Mouse (Mus musculus): ENCODE results near the gene Sik3. TPM values are rescaled to one million over a fixed set of nuclear protein-coding genes. Genes with fewer than 3 reads are reported as not detected.

The Sik3 gene
- polyA plus RNA-seq, 1 experiment from 2014 or later: 5.6 TPM

DNA sequence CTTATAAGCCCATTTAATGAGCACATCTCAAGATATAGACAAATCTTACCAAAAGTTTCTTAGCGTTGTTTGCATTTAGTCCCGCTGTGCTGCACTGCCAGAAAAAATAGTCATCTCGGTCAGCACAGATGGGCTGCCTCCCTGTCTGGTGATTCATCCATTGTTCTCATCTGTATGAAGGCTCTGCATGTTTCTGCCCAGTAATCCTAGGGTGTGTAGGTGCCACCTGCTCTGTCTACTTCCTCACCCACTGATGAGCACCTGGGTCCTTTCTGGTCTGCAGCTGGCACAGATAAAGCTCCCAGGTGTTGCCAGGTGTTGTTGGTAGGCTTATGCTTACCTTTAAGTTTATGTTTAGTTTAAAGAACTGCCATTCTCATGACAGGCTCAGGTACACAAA is 29.8 kb downstream of the Sik3 start:
- Histone ChIP-seq H3K27me3 (no peaks in the 10 kb centered on the region), H3K4me3 (no peak overlapping the region), H3K9ac (no peak overlapping the region), H3K36me3 (no peaks in the 10 kb centered on the region), H3K9me3 (no peaks in the 10 kb centered on the region), H3K27ac (no peak overlapping the region), H3K4me2 (no peak overlapping the region), H3K4me1 (replicated peaks) (peaks cover 8% of the 10 kb centered on the region; the same call in 1 of the 2 replicates)
- WGBS: 80% methylated on average over 3 of the region's 3 CpGs
- no peak for ATAC-seq (ENCODE audit: low FRiP score)

DNA sequence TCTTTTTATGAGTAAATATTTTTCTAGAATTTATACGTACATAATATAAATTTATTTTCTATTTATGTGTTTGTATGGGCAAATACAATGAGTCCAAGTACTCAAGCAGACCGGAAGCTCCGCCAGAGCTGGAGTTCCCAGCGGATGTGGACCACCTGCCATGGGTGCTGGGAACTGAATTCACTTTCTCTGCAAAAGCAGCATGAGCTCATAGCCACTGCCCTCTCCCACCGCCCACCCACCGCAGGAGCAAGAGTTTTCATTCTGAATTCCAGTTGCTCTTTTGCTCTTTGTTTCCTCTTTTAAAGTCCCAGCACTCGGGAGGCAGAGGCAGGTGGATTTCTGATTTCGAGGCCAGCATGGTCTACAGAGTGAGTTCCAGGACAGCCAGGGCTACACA is 31.0 kb downstream of the Sik3 start:
- Histone ChIP-seq H3K4me2 (no peak overlapping the region), H3K9ac (no peak overlapping the region), H3K27me3 (no peaks in the 10 kb centered on the region), H3K4me3 (no peak overlapping the region), H3K9me3 (no peaks in the 10 kb centered on the region), H3K27ac (no peak overlapping the region), H3K4me1 (replicated peaks) (peaks cover 8% of the 10 kb centered on the region; the same call in 1 of the 2 replicates), H3K36me3 (no peaks in the 10 kb centered on the region)
- no peak for ATAC-seq (ENCODE audit: low FRiP score)
- 89% methylated on average over 8 of the region's 8 CpGs for WGBS

- no peaks in the 10 kb centered on the region for H3K36me3 ChIP-seq
- ATAC-seq (ENCODE audit: low FRiP score): no peak
- H3K27ac ChIP-seq: no peak overlapping the region
- no peak overlapping the region for H3K9ac ChIP-seq
- peaks cover 18% of the 10 kb centered on the region for H3K4me1 ChIP-seq (replicated peaks)
- H3K9me3 ChIP-seq: no peaks in the 10 kb centered on the region
- 52% methylated on average over 11 of the region's 11 CpGs for WGBS
- no peak overlapping the region for H3K4me2 ChIP-seq
- H3K27me3 ChIP-seq: no peaks in the 10 kb centered on the region
- H3K4me3 ChIP-seq: no peak overlapping the region
Measured at GRCm38 (mm10) chr9:46046724-46047517, 34.3 kb downstream of the Sik3 start.

DNA sequence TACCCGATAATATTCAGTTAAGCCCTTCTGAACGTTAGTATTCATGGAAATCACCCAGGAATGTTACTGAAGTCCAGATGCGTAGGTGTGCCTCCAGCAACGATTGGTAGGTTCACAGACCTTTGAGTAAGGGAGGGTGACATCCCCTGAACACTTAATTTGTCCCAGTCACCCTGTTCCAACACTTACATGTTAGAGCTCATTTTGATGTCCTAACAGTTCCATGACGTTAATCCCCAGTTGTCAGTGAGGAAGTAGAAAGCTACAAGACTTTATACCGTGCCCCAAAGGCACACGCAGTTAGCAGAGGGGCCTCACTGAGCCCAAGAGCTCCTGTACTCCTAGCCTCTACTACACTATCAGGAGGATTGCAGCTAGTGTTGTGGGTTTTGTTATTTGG is 36.9 kb downstream of the Sik3 start:
- Histone ChIP-seq H3K9me3 (no peaks in the 10 kb centered on the region), H3K36me3 (no peaks in the 10 kb centered on the region), H3K27ac (no peak overlapping the region), H3K4me2 (no peak overlapping the region), H3K27me3 (no peaks in the 10 kb centered on the region), H3K9ac (no peak overlapping the region), H3K4me3 (no peak overlapping the region), H3K4me1 (replicated peaks) (peaks cover 31% of the 10 kb centered on the region)
- WGBS: 85% methylated on average over 7 of the region's 7 CpGs
- no peak for ATAC-seq (ENCODE audit: low FRiP score)

DNA sequence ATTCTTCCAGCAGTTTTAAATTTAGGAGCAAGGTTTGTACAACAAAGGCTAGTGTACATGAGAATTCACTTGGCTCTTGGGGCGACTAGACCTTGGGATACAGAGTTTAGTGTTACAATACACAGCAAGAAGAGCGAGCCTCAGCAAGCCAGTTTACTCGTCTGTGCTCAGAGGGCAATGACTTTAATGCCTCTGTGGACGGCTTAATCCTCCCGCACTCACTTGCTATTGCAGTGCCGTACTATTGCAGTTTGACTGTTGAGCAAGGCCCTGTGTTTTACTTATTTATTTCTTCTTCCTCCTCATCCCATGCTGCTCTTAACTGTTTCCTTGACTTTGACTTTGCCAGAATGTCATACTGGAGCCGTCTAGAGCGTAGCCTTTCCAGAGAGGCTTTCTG is 37.6 kb downstream of the Sik3 start:
- 83% methylated on average over 8 of the region's 8 CpGs for WGBS
- Histone ChIP-seq H3K27me3 (no peaks in the 10 kb centered on the region), H3K9ac (no peak overlapping the region), H3K9me3 (no peaks in the 10 kb centered on the region), H3K4me3 (no peak overlapping the region), H3K36me3 (no peaks in the 10 kb centered on the region), H3K4me2 (no peak overlapping the region), H3K4me1 (replicated peaks) (peaks cover 32% of the 10 kb centered on the region), H3K27ac (no peak overlapping the region)
- ATAC-seq (ENCODE audit: low FRiP score): no peak

- ATAC-seq (ENCODE audit: low FRiP score): no peak
- H3K36me3 ChIP-seq: no peaks in the 10 kb centered on the region
- H3K4me2 ChIP-seq: no peak overlapping the region
- WGBS: 65% methylated on average over 9 of the region's 9 CpGs
- no peaks in the 10 kb centered on the region for H3K27me3 ChIP-seq
- no peaks in the 10 kb centered on the region for H3K9me3 ChIP-seq
- no peak overlapping the region for H3K9ac ChIP-seq
- H3K4me1 ChIP-seq (replicated peaks): peaks cover 29% of the 10 kb centered on the region
- no peak overlapping the region for H3K4me3 ChIP-seq
- H3K27ac ChIP-seq: no peak overlapping the region
Measured at GRCm38 (mm10) chr9:46053014-46053666, 40.5 kb downstream of the Sik3 start.

DNA sequence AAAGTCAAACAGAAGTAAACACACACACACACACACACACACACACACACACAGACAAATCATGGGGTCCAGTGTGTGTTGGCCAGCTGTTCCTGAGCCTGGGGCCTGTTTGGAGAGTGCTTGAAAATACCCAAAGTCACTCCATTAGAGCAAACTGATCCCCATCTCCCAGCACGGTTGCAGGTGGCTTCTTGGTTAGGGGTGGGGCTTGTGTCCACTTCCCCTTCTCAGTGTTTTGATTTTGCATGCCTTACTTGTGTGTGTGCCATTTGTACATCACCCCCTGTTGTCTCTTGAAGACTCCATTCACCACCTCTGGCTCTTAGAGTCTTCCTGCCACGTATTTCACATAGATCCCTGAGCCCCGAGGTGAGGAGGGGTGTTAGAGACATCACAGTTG is 45.4 kb downstream of the Sik3 start:
- H3K27me3 ChIP-seq: no peaks in the 10 kb centered on the region
- no peaks in the 10 kb centered on the region for H3K9me3 ChIP-seq
- ATAC-seq (ENCODE audit: low FRiP score): no peak
- no peaks in the 10 kb centered on the region for H3K36me3 ChIP-seq
- H3K4me3 ChIP-seq: no peak overlapping the region
- 89% methylated on average over 3 of the region's 3 CpGs for WGBS
- no peak overlapping the region for H3K27ac ChIP-seq
- H3K9ac ChIP-seq: no peak overlapping the region
- H3K4me1 ChIP-seq (replicated peaks): peaks cover 17% of the 10 kb centered on the region; the same call in 1 of the 2 replicates
- no peak overlapping the region for H3K4me2 ChIP-seq

GRCm38 (mm10) chr9:46060249-46060648 is 47.6 kb downstream of the Sik3 start:
- Histone ChIP-seq H3K4me1 (replicated peaks) (peaks cover 7% of the 10 kb centered on the region; the same call in 1 of the 2 replicates), H3K9me3 (no peaks in the 10 kb centered on the region), H3K27ac (no peak overlapping the region), H3K27me3 (no peaks in the 10 kb centered on the region), H3K4me2 (no peak overlapping the region), H3K36me3 (no peaks in the 10 kb centered on the region), H3K4me3 (no peak overlapping the region), H3K9ac (no peak overlapping the region)
- WGBS: 76% methylated on average over 2 of the region's 2 CpGs
- ATAC-seq (ENCODE audit: low FRiP score): no peak

- no peak for ATAC-seq (ENCODE audit: low FRiP score)
- 72% methylated on average over 9 of the region's 9 CpGs for WGBS
Measured at GRCm38 (mm10) chr9:46061696-46062425, 49.2 kb downstream of the Sik3 start.

GRCm38 (mm10) chr9:46064331-46064730 is 51.7 kb downstream of the Sik3 start:
- H3K36me3 ChIP-seq: no peaks in the 10 kb centered on the region
- no peaks in the 10 kb centered on the region for H3K9me3 ChIP-seq
- H3K4me2 ChIP-seq: no peak overlapping the region
- no peak overlapping the region for H3K4me3 ChIP-seq
- no peak overlapping the region for H3K9ac ChIP-seq
- H3K27ac ChIP-seq: no peak overlapping the region
- H3K4me1 ChIP-seq (replicated peaks): peaks cover 18% of the 10 kb centered on the region
- no peaks in the 10 kb centered on the region for H3K27me3 ChIP-seq
- ATAC-seq (ENCODE audit: low FRiP score): no peak
- WGBS: 94% methylated on average over 7 of the region's 7 CpGs

More at GRCm38 (mm10) chr9:46061696-46062425, 49.2 kb downstream of the Sik3 start:
- H3K27me3 ChIP-seq: no peaks in the 10 kb centered on the region
- no peak overlapping the region for H3K9ac ChIP-seq
- no peak overlapping the region; the same call in 1 of the 2 replicates for H3K27ac ChIP-seq
- no peaks in the 10 kb centered on the region for H3K36me3 ChIP-seq
- H3K9me3 ChIP-seq: no peaks in the 10 kb centered on the region
- H3K4me1 ChIP-seq (replicated peaks): peaks cover 5% of the 10 kb centered on the region; the same call in 1 of the 2 replicates
- no peak overlapping the region for H3K4me3 ChIP-seq
- H3K4me2 ChIP-seq: no peak overlapping the region

GRCm38 (mm10) chr9:46066711-46067110 is 54.1 kb downstream of the Sik3 start:
- no peak overlapping the region for H3K4me3 ChIP-seq
- ATAC-seq (ENCODE audit: low FRiP score): no peak

GRCm38 (mm10) chr9:46067691-46068090 is 55.1 kb downstream of the Sik3 start:
- H3K4me2 ChIP-seq: no peak overlapping the region
- no peak for ATAC-seq (ENCODE audit: low FRiP score)
- H3K36me3 ChIP-seq: no peaks in the 10 kb centered on the region
- no peaks in the 10 kb centered on the region for H3K9me3 ChIP-seq
- H3K4me3 ChIP-seq: no peak overlapping the region
- peaks cover 31% of the 10 kb centered on the region for H3K4me1 ChIP-seq (replicated peaks)
- WGBS: 81% methylated on average over 7 of the region's 7 CpGs
- no peak overlapping the region for H3K9ac ChIP-seq
- no peak overlapping the region for H3K27ac ChIP-seq
- H3K27me3 ChIP-seq: no peaks in the 10 kb centered on the region

More at GRCm38 (mm10) chr9:46066711-46067110, 54.1 kb downstream of the Sik3 start:
- no peaks in the 10 kb centered on the region for H3K9me3 ChIP-seq
- no peak overlapping the region for H3K9ac ChIP-seq
- H3K27me3 ChIP-seq: no peaks in the 10 kb centered on the region
- H3K36me3 ChIP-seq: no peaks in the 10 kb centered on the region
- 76% methylated on average over 4 of the region's 4 CpGs for WGBS
- no peak overlapping the region for H3K4me2 ChIP-seq
- peaks cover 33% of the 10 kb centered on the region for H3K4me1 ChIP-seq (replicated peaks)
- H3K27ac ChIP-seq: peak overlapping the region; percentile 13; the same call in 1 of the 2 replicates
